Mouse (Mus musculus) naive thymus-derived CD4-positive, alpha-beta T cell, adult 5 months (primary cell): ENCODE measurements around the gene Lrfn5. TPM values are rescaled to one million over a fixed set of nuclear protein-coding genes. Genes with fewer than 3 reads are reported as not detected.

Experiments
- polyA plus RNA-seq: library from polyadenylated mRNA; unstranded; fragments of 100-300 nt; shearing (Covaris generic); gene quantifications from one replicate; pipeline ENCODE4 v1.2.1, GENCODE M21; 2017

The Lrfn5 gene
- 0.14 TPM for polyA plus RNA-seq

GRCm38 (mm10) chr12:61522829-61523370 lies at the start of gene Lrfn5:
Gene Lrfn5, plus strand, starts transcription at chr12:61523150.

